Mouse (Mus musculus) MEL (cell line): ENCODE results near the gene 1700016K19Rik. TPM values are rescaled to one million over a fixed set of nuclear protein-coding genes. Genes with fewer than 3 reads are reported as not detected.

Experiments
- DNase-seq: peaks from one replicate; pipeline ENCODE4 v3.0.0; 2011; ENCODE audit warnings: low read depth, low spot score
- H3K27ac ChIP-seq: 2 replicates; pipeline ENCODE4 v1.5.1; 2012; ENCODE audit warnings: low read depth, mild to moderate bottlenecking, control low read depth, low read length, moderate library complexity; ENCODE audit not compliant: control insufficient read depth
- H3K27me3 ChIP-seq, 2 experiments: fragments of 150-350 bp in 1 of 2; sonication (generic) in 1 of 2; 2 replicates each; pipeline ENCODE4 v1.6.1; 2012; ENCODE audit warnings: low read length in 2 of 2, mild to moderate bottlenecking in 2 of 2, improper control_type of control experiment in 1 of 2, moderate library complexity in 1 of 2; ENCODE audit not compliant: insufficient read depth in 2 of 2, control insufficient read depth in 1 of 2
- H3K36me3 ChIP-seq, 2 experiments: 2 replicates each; pipeline ENCODE4 v1.6.1; 2012 to 2014; ENCODE audit warnings: low read length in 2 of 2, improper control_type of control experiment in 1 of 2, inconsistent platforms in 1 of 2, mild to moderate bottlenecking in 1 of 2; ENCODE audit not compliant: insufficient read depth in 2 of 2, control insufficient read depth in 1 of 2
- H3K4me1 ChIP-seq, 2 experiments: fragments of 150-350 bp in 1 of 2; sonication (generic) in 1 of 2; 2 replicates each; pipeline ENCODE4 v1.6.1; 2012; ENCODE audit warnings: low read length in 2 of 2, improper control_type of control experiment in 1 of 2, mild to moderate bottlenecking in 1 of 2; ENCODE audit not compliant: insufficient read depth in 2 of 2, control insufficient read depth in 1 of 2
- H3K4me3 ChIP-seq, 2 experiments: fragments of 150-350 bp in 1 of 2; sonication (generic) in 1 of 2; 2 replicates each; pipeline ENCODE4 v1.5.1; 2012; ENCODE audit warnings: low read depth in 2 of 2, low read length in 2 of 2, mild to moderate bottlenecking in 2 of 2, moderate library complexity in 2 of 2, control low read depth in 1 of 2, improper control_type of control experiment in 1 of 2; ENCODE audit not compliant: control insufficient read depth in 1 of 2, insufficient read depth in 1 of 2
- H3K79me2 ChIP-seq: 2 replicates; pipeline ENCODE4 v1.6.1; 2012; ENCODE audit warnings: mild to moderate bottlenecking, low read length, moderate library complexity; ENCODE audit not compliant: control insufficient read depth, poor library complexity, insufficient read depth
- H3K9ac ChIP-seq: 2 replicates; pipeline ENCODE4 v1.6.1; 2012; ENCODE audit warnings: low read depth, mild to moderate bottlenecking, control low read depth, low read length, moderate library complexity; ENCODE audit not compliant: control insufficient read depth, poor library complexity, severe bottlenecking
- H3K9me3 ChIP-seq: fragments of 150-350 bp; sonication (generic); replicated peaks from 2 replicates; pipeline ENCODE4 v1.6.1; 2012; ENCODE audit warnings: mild to moderate bottlenecking, low read length, improper control_type of control experiment, moderate library complexity; ENCODE audit not compliant: insufficient read depth
- BHLHE40 ChIP-seq: IDR thresholded peaks from 2 replicates; pipeline ENCODE4 v1.6.1; 2012; ENCODE audit warnings: low read depth, mild to moderate bottlenecking, inconsistent platforms, low read length, improper control_type of control experiment, borderline replicate concordance
- CHD1 ChIP-seq: IDR thresholded peaks from 2 replicates; pipeline ENCODE4 v1.6.1; 2012; ENCODE audit warnings: low read depth, mild to moderate bottlenecking, inconsistent platforms, low read length, improper control_type of control experiment
- E2F4 ChIP-seq: IDR thresholded peaks from 2 replicates; pipeline ENCODE4 v1.6.1; 2011; ENCODE audit warnings: low read depth, low read length, improper control_type of control experiment, borderline replicate concordance
- EP300 ChIP-seq, 2 experiments: IDR thresholded peaks; 2 replicates each; pipeline ENCODE4 v1.6.1; 2011; ENCODE audit warnings: improper control_type of control experiment in 2 of 2, low read length in 2 of 2, low read depth in 1 of 2, mild to moderate bottlenecking in 1 of 2
- GATA1 ChIP-seq: IDR thresholded peaks from 2 replicates; pipeline ENCODE4 v1.6.1; 2011; ENCODE audit warnings: low read depth, low read length, improper control_type of control experiment
- HCFC1 ChIP-seq: IDR thresholded peaks from 2 replicates; pipeline ENCODE4 v1.6.1; 2012; ENCODE audit warnings: low read depth, mild to moderate bottlenecking, inconsistent platforms, low read length, improper control_type of control experiment, moderate library complexity
- JUND ChIP-seq: IDR thresholded peaks from 2 replicates; pipeline ENCODE4 v1.6.1; 2011; ENCODE audit warnings: low read depth, mild to moderate bottlenecking, improper control_type of control experiment, low read length
- KAT2A ChIP-seq: conservative IDR thresholded peaks from 2 replicates; pipeline ENCODE4 v1.6.1; 2012; ENCODE audit warnings: low read depth, low read length, improper control_type of control experiment, inconsistent platforms
- MAX ChIP-seq: IDR thresholded peaks from 2 replicates; pipeline ENCODE4 v1.6.1; 2011; ENCODE audit warnings: low read length, improper control_type of control experiment
- MAZ ChIP-seq: IDR thresholded peaks from 2 replicates; pipeline ENCODE4 v1.6.1; 2012; ENCODE audit warnings: low read depth, mild to moderate bottlenecking, inconsistent platforms, low read length, improper control_type of control experiment
- MEF2A ChIP-seq: IDR thresholded peaks from 2 replicates; pipeline ENCODE4 v1.6.1; 2014; ENCODE audit warnings: low read depth, mild to moderate bottlenecking, inconsistent platforms, low read length, improper control_type of control experiment; ENCODE audit not compliant: poor library complexity, insufficient replicate concordance, severe bottlenecking; ENCODE audit errors: extremely low read depth
- MYB ChIP-seq: IDR thresholded peaks from 2 replicates; pipeline ENCODE4 v1.6.1; 2011; ENCODE audit warnings: mild to moderate bottlenecking, low read depth, low read length, improper control_type of control experiment
- POLR2A ChIP-seq, 2 experiments: IDR thresholded peaks; 2 replicates each; pipeline ENCODE4 v1.6.1; 2011 to 2012; ENCODE audit warnings: low read length in 2 of 2, mild to moderate bottlenecking in 2 of 2, control low read depth in 1 of 2, improper control_type of control experiment in 1 of 2, low read depth in 1 of 2, moderate library complexity in 1 of 2; ENCODE audit not compliant: control insufficient read depth in 1 of 2, insufficient read depth in 1 of 2, poor library complexity in 1 of 2
- POLR2AphosphoS2 ChIP-seq: IDR thresholded peaks from 2 replicates; pipeline ENCODE4 v1.6.1; 2011; ENCODE audit warnings: low read length, improper control_type of control experiment
- POLR2AphosphoS5 ChIP-seq: IDR thresholded peaks from 2 replicates; pipeline ENCODE4 v1.6.1; 2012; ENCODE audit warnings: low read depth, borderline replicate concordance, mild to moderate bottlenecking, inconsistent platforms, low read length, moderate library complexity, mixed read lengths
- TAL1 ChIP-seq: IDR thresholded peaks from 2 replicates; pipeline ENCODE4 v1.6.1; 2012; ENCODE audit warnings: mild to moderate bottlenecking, inconsistent platforms, low read length, moderate library complexity, mixed read lengths
- TCF12 ChIP-seq: IDR thresholded peaks from 2 replicates; pipeline ENCODE4 v1.6.1; 2014; ENCODE audit warnings: low read depth, mild to moderate bottlenecking, inconsistent platforms, low read length, improper control_type of control experiment, moderate library complexity
- UBTF ChIP-seq: IDR thresholded peaks from 2 replicates; pipeline ENCODE4 v1.6.1; 2012; ENCODE audit warnings: low read depth, mild to moderate bottlenecking, inconsistent platforms, low read length, improper control_type of control experiment, moderate library complexity, borderline replicate concordance; ENCODE audit not compliant: insufficient read depth
- USF1 ChIP-seq: IDR thresholded peaks from 2 replicates; pipeline ENCODE4 v1.6.1; 2014; ENCODE audit warnings: low read depth, mild to moderate bottlenecking, inconsistent platforms, low read length, improper control_type of control experiment, moderate library complexity
- ZMIZ1 ChIP-seq: IDR thresholded peaks from 2 replicates; pipeline ENCODE4 v1.6.1; 2012; ENCODE audit warnings: low read depth, mild to moderate bottlenecking, inconsistent platforms, low read length, improper control_type of control experiment, moderate library complexity
- polyA plus RNA-seq, 2 experiments: library from polyadenylated mRNA; stranded (reverse) in 1 of 2; unstranded in 1 of 2; fragments of >175 nt in 1 of 2; fragments of >200 nt in 1 of 2; gene quantifications; 2 replicates each; pipeline versions ENCODE4 v1.2.1 to v1.2.4; 2012; ENCODE audit warnings: low replicate concordance in 2 of 2, low read depth in 1 of 2; ENCODE audit not compliant: insufficient read length in 2 of 2, insufficient read depth in 1 of 2, missing spikeins in 1 of 2
- total RNA-seq: library from RNA; depleted of rRNA; stranded (reverse); fragments of 300-350 nt; gene quantifications from 2 replicates; pipeline ENCODE4 v1.2.3, GENCODE M21; 2012

The 1700016K19Rik gene
- total and polyA plus RNA-seq, 3 experiments: 0.25 TPM; not detected in 2

- no peak overlapping the region for H3K9ac ChIP-seq
- H3K9me3 ChIP-seq: no peaks in the 10 kb centered on the region
- TF ChIP-seq JUND: no peak
- TF ChIP-seq ZMIZ1: no peak
- no peak for TF ChIP-seq BHLHE40
- no peak for TF ChIP-seq MEF2A
- TF ChIP-seq POLR2A (IDR thresholded peaks at IDR 0.05; ENCODE audit: control insufficient read depth in 1 of 2, insufficient read depth in 1 of 2, low read depth in 1 of 2, low read length in 2 of 2, poor library complexity in 1 of 2): no peak
- no peak for TF ChIP-seq HCFC1
- no peak for TF ChIP-seq MAX
- H3K4me1 ChIP-seq: no peaks in the 10 kb centered on the region
- H3K27ac ChIP-seq: no peak overlapping the region
- no peaks in the 10 kb centered on the region for H3K36me3 ChIP-seq
- no peak for DNase-seq
- no peak overlapping the region for H3K4me3 ChIP-seq
- H3K79me2 ChIP-seq: no peaks in the 10 kb centered on the region
- H3K27me3 ChIP-seq: no peaks in the 10 kb centered on the region
Measured at GRCm38 (mm10) chr11:76037581-76038294, 38.0 kb downstream of the 1700016K19Rik start.

GRCm38 (mm10) chr11:76039271-76040053, 39.8 kb downstream of the 1700016K19Rik start:
- Histone ChIP-seq H3K27me3 (no peaks in the 10 kb centered on the region), H3K4me3 (no peak overlapping the region), H3K4me1 (no peaks in the 10 kb centered on the region), H3K9me3 (no peaks in the 10 kb centered on the region), H3K27ac (no peak overlapping the region), H3K79me2 (no peaks in the 10 kb centered on the region), H3K9ac (no peak overlapping the region), H3K36me3 (no peaks in the 10 kb centered on the region)
- DNase-seq: no peak
- TF ChIP-seq GATA1: no peak
- TF ChIP-seq E2F4: no peak
- no peak for TF ChIP-seq UBTF
- TF ChIP-seq EP300 (IDR thresholded peaks at IDR 0.05; ENCODE audit: low read depth in 1 of 2, low read length in 2 of 2): no peak
- TF ChIP-seq KAT2A: no peak

- no peaks in the 10 kb centered on the region for H3K36me3 ChIP-seq
- TF ChIP-seq TAL1: no peak
- TF ChIP-seq USF1: no peak
- TF ChIP-seq MEF2A: no peak
- no peak for TF ChIP-seq MYB
- TF ChIP-seq MAZ: no peak
- TF ChIP-seq POLR2AphosphoS2: no peak
- no peak for TF ChIP-seq ZMIZ1
- no peak for TF ChIP-seq TCF12
- TF ChIP-seq KAT2A: no peak
- no peak for TF ChIP-seq POLR2A (IDR thresholded peaks at IDR 0.05; ENCODE audit: control insufficient read depth in 1 of 2, insufficient read depth in 1 of 2, low read depth in 1 of 2, low read length in 2 of 2, poor library complexity in 1 of 2)
- TF ChIP-seq POLR2AphosphoS5: no peak
- no peak for TF ChIP-seq CHD1
Measured at GRCm38 (mm10) chr11:76040106-76040505, 40.4 kb downstream of the 1700016K19Rik start.

More at GRCm38 (mm10) chr11:76040106-76040505, 40.4 kb downstream of the 1700016K19Rik start:
- Histone ChIP-seq H3K9me3 (no peaks in the 10 kb centered on the region), H3K27me3 (no peaks in the 10 kb centered on the region), H3K4me3 (no peak overlapping the region), H3K9ac (no peak overlapping the region), H3K27ac (no peak overlapping the region), H3K4me1 (no peaks in the 10 kb centered on the region), H3K79me2 (no peaks in the 10 kb centered on the region)
- no peak for DNase-seq
